ENCODE assay signal across 30 mouse cellular contexts in genomic region chr1:63566501-63566900, GRCm38 (mm10). TPM values are rescaled to one million over a fixed set of nuclear protein-coding genes. Genes with fewer than 3 reads are reported as not detected.
DNase-seq lines count a peak whose midpoint lies in the region; ATAC-seq and TF ChIP-seq lines count a peak whose summit lies in the region.
"Had no signal": no experiment of that assay in that cellular context is flagged by ENCODE, and none has a peak within 500 bp of the region (broad histone marks: within the 10 kb centered on the region; RNA-seq: fewer than 3 reads in every experiment).

No protein-coding gene starts in this region.

- DNase-seq in cerebellum, postnatal 4 days (ENCODE audit: low spot score in 2 of 2) = no peak
- peak; percentile 35 for DNase-seq in left cerebral cortex, postnatal 4 days
- DNase-seq in left cerebral cortex, adult 9 months (ENCODE audit: low spot score in 2 of 2) = no peak
- DNase-seq in cerebellum, adult 9-10 months = peak; percentile 68
- no peak for DNase-seq in embryo, embryonic 9.5 days (ENCODE audit: extremely low spot score)
- DNase-seq in thymus, adult 2 months = no peak
- DNase-seq: adrenal gland, adult 8-10 months; gastrocnemius, postnatal 25 days; liver; right cerebral cortex, postnatal 25 days; thymus, adult 18-20 months had no signal

- no peak overlapping the region for H3K4me3 ChIP-seq in thymus, adult 2 months (ENCODE audit: control insufficient read depth, insufficient read depth, low read length)
- H3K4me3 ChIP-seq: embryonic facial prominence, embryonic 12.5 days; erythroblast, embryonic 14.5 days; stomach, embryonic 15.5 days had no signal

- 70% methylated on average over 7 of the region's 7 CpGs for WGBS in thymus, adult 2 months

- ATAC-seq in cerebellum, adult (ENCODE audit: insufficient number of reproducible peaks, low FRiP score, low TSS enrichment) = 0 out of 2 replicates have a peak, but pooled peaks have one; percentile 56
- ATAC-seq in megakaryocyte, adult 5-6 weeks (ENCODE audit: poor library complexity, severe bottlenecking) = no peak
- ATAC-seq: hindbrain, postnatal 0 days; intestine, postnatal 0 days had no signal

- H3K27ac ChIP-seq in thymus, adult 2 months (ENCODE audit: control insufficient read depth, insufficient read depth, low read length) = no peak overlapping the region
- H3K27ac ChIP-seq: embryonic facial prominence, embryonic 12.5 days; hindbrain, postnatal 0 days; stomach, embryonic 15.5 days had no signal

- TF ChIP-seq POLR2A in thymus, adult 2 months (IDR thresholded peaks at IDR 0.05; ENCODE audit: control insufficient read depth, extremely low read depth, insufficient read depth, low read length, poor library complexity) = no peak

- H3K36me3 ChIP-seq in thymus, adult 2 months (ENCODE audit: control insufficient read depth, insufficient read depth, low read length) = no peaks in the 10 kb centered on the region
- H3K36me3 ChIP-seq: embryonic facial prominence, embryonic 12.5 days; stomach, embryonic 15.5 days had no signal

- H3K4me1 ChIP-seq in thymus, adult 2 months (replicated peaks; ENCODE audit: control insufficient read depth, insufficient read depth, low read length) = no peaks in the 10 kb centered on the region
- H3K4me1 ChIP-seq: embryonic facial prominence, embryonic 12.5 days; stomach, embryonic 15.5 days had no signal

- no peaks in the 10 kb centered on the region for H3K27me3 ChIP-seq in thymus, adult 2 months (ENCODE audit: control insufficient read depth, insufficient read depth, low read length)
- H3K27me3 ChIP-seq: embryonic facial prominence, embryonic 12.5 days; stomach, embryonic 15.5 days had no signal

- intact Hi-C loops in left cerebral cortex, postnatal 4 days (cut with DNase I) = no loop called here

- no peak for TF ChIP-seq CTCF in thymus, adult 2 months (IDR thresholded peaks at IDR 0.05; ENCODE audit: borderline replicate concordance, control insufficient read depth, extremely low read depth, insufficient read depth, low read length, poor library complexity)

RNA-seq across cellular contexts. Expression of gene Gm39653, which starts 49.3 kb away (rescaled TPM):
- total RNA-seq in left cerebral cortex, postnatal 4 days (2021) = not detected
- not detected in 2 replicates for polyA plus RNA-seq in thymus, adult 2 months (2012; rRNA removed)
- not detected in 2 replicates for total RNA-seq in megakaryocyte, adult 5-6 weeks (2015)
- not detected in 2 replicates for total RNA-seq in megakaryocyte, adult 5-6 weeks (2017)
- total RNA-seq: adrenal gland, adult 8-10 months; common myeloid progenitor, adult 5-6 weeks; gastrocnemius, postnatal 25 days; heart, adult 8-10 months; hematopoietic stem cell, adult 5-6 weeks; hindbrain, postnatal 0 days; layer of hippocampus, postnatal 25 days; megakaryocyte progenitor cell, adult 5-6 weeks; midbrain, postnatal 0 days had no signal
- polyA plus RNA-seq: embryonic facial prominence, embryonic 12.5 days; erythroblast, embryonic 14.5 days; heart, embryonic 16.5 days; hindbrain, postnatal 0 days; intestine, postnatal 0 days; kidney, embryonic 16.5 days; large intestine, adult 2 months; liver, embryonic 16.5 days; lung, postnatal 0 days; midbrain, postnatal 0 days; stomach, embryonic 15.5 days; urinary bladder, adult 2 months had no signal

Comparison
In these comparisons a context has a peak if more than half of its experiments do, and no peak if none do; other contexts are left out.
1. DNase-seq: peak in left cerebral cortex, postnatal 4 days (single experiment) and cerebellum, adult 9-10 months (single experiment); none in cerebellum, postnatal 4 days (0 of 2), left cerebral cortex, adult 9 months (0 of 2), embryo, embryonic 9.5 days (single experiment) and thymus, adult 2 months (single experiment).